Mouse (Mus musculus) midbrain, postnatal 0 days (tissue): ENCODE measurements around the gene Cend1. TPM values are rescaled to one million over a fixed set of nuclear protein-coding genes. Genes with fewer than 3 reads are reported as not detected.

Source experiments
- ATAC-seq: fragments of 200-750 bp; cut with Nextera tagmentation; 2 replicates; pipeline ENCODE4 v1.8.0; 2017; ENCODE audit warnings: moderate number of reproducible peaks, mild to moderate bottlenecking, moderate TSS enrichment, moderate library complexity; ENCODE audit not compliant: low FRiP score
- DNase-seq: peaks from one replicate; pipeline ENCODE4 v3.0.0-alpha.2; 2015; ENCODE audit warnings: low spot score
- H3K27ac ChIP-seq: fragments of 300-500 bp; sonication (generic); 2 replicates; pipeline ENCODE4 v1.5.1; 2014; ENCODE audit warnings: low read depth, mild to moderate bottlenecking, low read length, mixed read lengths
- H3K27me3 ChIP-seq: fragments of 300-500 bp; sonication (generic); 2 replicates; pipeline ENCODE4 v1.6.1; 2014; ENCODE audit warnings: low read length, control low read depth, mixed read lengths; ENCODE audit not compliant: insufficient read depth
- H3K36me3 ChIP-seq: fragments of 300-500 bp; sonication (generic); 2 replicates; pipeline ENCODE4 v1.6.1; 2014; ENCODE audit warnings: low read length, control low read depth, mixed read lengths; ENCODE audit not compliant: insufficient read depth
- H3K4me1 ChIP-seq: fragments of 300-500 bp; sonication (generic); 2 replicates; pipeline ENCODE4 v1.6.1; 2014; ENCODE audit warnings: mild to moderate bottlenecking, control low read depth, antibody characterized with exemption, low read length, mixed read lengths; ENCODE audit not compliant: insufficient read depth
- H3K4me2 ChIP-seq: fragments of 300-500 bp; sonication (generic); 2 replicates; pipeline ENCODE4 v1.6.1; 2014; ENCODE audit warnings: low read depth, mild to moderate bottlenecking, low read length, mixed read lengths; ENCODE audit not compliant: poor library complexity, severe bottlenecking
- H3K4me3 ChIP-seq: fragments of 300-500 bp; sonication (generic); 2 replicates; pipeline ENCODE4 v1.5.1; 2014; ENCODE audit warnings: low read depth, mild to moderate bottlenecking, low read length, moderate library complexity
- H3K9ac ChIP-seq: fragments of 300-500 bp; sonication (generic); replicated peaks from 2 replicates; pipeline ENCODE4 v1.6.1; 2014; ENCODE audit warnings: mild to moderate bottlenecking, low read length, moderate library complexity, mixed read lengths; ENCODE audit not compliant: poor library complexity, severe bottlenecking
- H3K9me3 ChIP-seq: fragments of 300-500 bp; sonication (generic); 2 replicates; pipeline ENCODE4 v1.6.1; 2016; ENCODE audit warnings: low read length, control low read depth
- CTCF ChIP-seq: IDR thresholded peaks from 2 replicates; pipeline ENCODE4 v1.5.1; 2016; ENCODE audit warnings: antibody characterized with exemption, mild to moderate bottlenecking
- WGBS: fragments of 180-500 bp; shearing (Covaris S2); extraction: QIAGEN DNeasy Blood & Tissue Kit; methylation state at CpG from one replicate; pipeline ENCODE4 v1.1.7; 2014; 5-methylcytosine and 5-hydroxymethylcytosine counted together
- polyA plus RNA-seq: library from polyadenylated mRNA; unstranded; fragments of >200 nt; fragmentation: Nextera tagmentation; extraction: Ambion mirVana; gene quantifications from 2 replicates; pipeline ENCODE4 v1.2.1, GENCODE M21; 2015
- total RNA-seq: library from RNA; depleted of rRNA; stranded (reverse); fragments of >200 nt; gene quantifications from 2 replicates; pipeline ENCODE4 v1.2.3, GENCODE M21; 2014

The Cend1 gene
- total and polyA plus RNA-seq, 2 experiments from 2014 or later, result 194 to 195 TPM

GRCm38 (mm10) chr7:141438201-141438968 is 9.1 kb upstream of the Cend1 start:
- H3K9ac ChIP-seq, result peak overlapping the region; percentile 79; the same call in 1 of the 2 replicates
- peak overlapping the region; percentile 92 for H3K4me2 ChIP-seq
- H3K27me3 ChIP-seq, result no peaks in the 10 kb centered on the region
- no peaks in the 10 kb centered on the region for H3K9me3 ChIP-seq
- no peak for DNase-seq
- 92% methylated on average over 12 of the region's 12 CpGs for WGBS
- TF ChIP-seq CTCF, result no peak
- peak overlapping the region; percentile 80 for H3K27ac ChIP-seq
- peaks cover 20% of the 10 kb centered on the region for H3K4me1 ChIP-seq
- peak overlapping the region; percentile 66; the same call in 1 of the 2 replicates for H3K4me3 ChIP-seq
- ATAC-seq, result no peak
- no peaks in the 10 kb centered on the region for H3K36me3 ChIP-seq

- Histone ChIP-seq H3K27ac (peak within 1 kb of the TSS; percentile 80), H3K36me3 (peaks cover 6% of the 10 kb centered on the region), H3K4me2 (peak within 1 kb of the TSS; percentile 92), H3K4me1 (peaks cover 20% of the 10 kb centered on the region), H3K27me3 (no peaks in the 10 kb centered on the region), H3K4me3 (peak within 1 kb of the TSS; percentile 66), H3K9me3 (no peaks in the 10 kb centered on the region), H3K9ac (peak within 1 kb of the TSS; percentile 79)
- peak; percentile 77 for TF ChIP-seq CTCF
- ATAC-seq (peak; percentile 81), DNase-seq (peak; percentile 88)
- 5% methylated on average over 53 of the region's 53 CpGs for WGBS
Measured at GRCm38 (mm10) chr7:141437178-141438120, 8.2 kb upstream of the Cend1 start, which contains the start of gene Slc25a22. Gene Slc25a22, minus strand, starts transcription at chr7:141437892.

DNA sequence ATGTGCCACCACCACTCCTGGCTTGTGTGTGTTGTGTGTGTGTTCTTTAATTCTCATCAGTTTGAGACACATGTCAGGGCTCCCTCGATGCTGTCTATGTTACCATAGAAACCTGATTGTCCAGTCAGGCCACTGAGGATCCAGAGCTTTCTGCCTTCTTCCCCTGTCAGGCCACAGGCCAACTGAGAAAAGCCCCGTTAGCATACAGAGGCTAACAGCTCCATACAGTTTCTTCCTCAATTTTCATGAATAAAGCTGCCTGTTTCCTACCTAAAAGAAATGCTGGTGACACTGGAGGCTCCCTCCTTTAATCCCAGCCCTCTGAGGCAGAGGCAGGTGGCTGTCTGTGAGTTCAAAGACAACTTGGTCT is 7.2 kb upstream of the Cend1 start:
- Histone ChIP-seq H3K9ac (peak overlapping the region; percentile 79), H3K4me2 (peak overlapping the region; percentile 92), H3K36me3 (peaks cover 15% of the 10 kb centered on the region), H3K27me3 (no peaks in the 10 kb centered on the region), H3K9me3 (no peaks in the 10 kb centered on the region), H3K27ac (peak overlapping the region; percentile 80; the same call in 1 of the 2 replicates), H3K4me1 (peaks cover 20% of the 10 kb centered on the region), H3K4me3 (peak overlapping the region; percentile 66)
- ATAC-seq (no peak), DNase-seq (no peak)
- no peak for TF ChIP-seq CTCF
- 28% methylated on average over 2 of the region's 2 CpGs for WGBS

DNA sequence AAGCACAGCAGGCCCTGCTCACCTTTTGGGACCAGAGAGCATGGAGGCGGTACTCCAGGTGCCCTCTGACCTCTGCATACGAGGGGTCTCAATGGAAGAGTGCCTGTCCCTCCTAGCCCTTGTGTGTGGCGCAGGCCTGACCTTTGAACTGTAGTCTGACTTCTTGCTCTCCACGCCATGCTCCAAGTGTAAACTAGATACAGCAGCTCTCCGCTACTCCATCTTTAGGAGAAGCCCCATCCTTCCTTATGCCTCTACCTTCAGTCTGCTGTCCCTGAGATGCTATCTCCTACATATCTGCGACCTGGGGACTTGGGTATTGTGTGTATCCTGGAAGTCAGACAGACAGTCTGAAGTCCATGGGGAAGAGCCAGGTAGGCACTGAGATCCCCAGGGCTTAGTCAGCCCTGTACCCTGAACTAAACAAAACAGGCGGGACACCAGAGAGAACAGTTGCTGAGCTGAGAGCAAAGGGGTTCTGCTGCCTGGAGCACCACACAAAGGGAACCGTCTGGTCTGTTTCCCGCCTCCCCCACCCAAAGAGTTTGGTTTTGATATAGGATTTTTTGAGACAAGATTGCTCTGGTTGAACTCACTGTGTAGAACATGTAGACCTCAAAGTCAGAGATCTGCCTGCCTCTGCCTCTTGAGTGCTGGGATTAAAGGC is 6.7 kb upstream of the Cend1 start:
- 72% methylated on average over 9 of the region's 9 CpGs for WGBS
- Histone ChIP-seq H3K9ac (peak overlapping the region; percentile 77; the same call in 1 of the 2 replicates), H3K27me3 (no peaks in the 10 kb centered on the region), H3K27ac (peak overlapping the region; percentile 79; the same call in 1 of the 2 replicates), H3K36me3 (peaks cover 19% of the 10 kb centered on the region), H3K9me3 (no peaks in the 10 kb centered on the region), H3K4me2 (peak overlapping the region; percentile 92), H3K4me3 (peak overlapping the region; percentile 66; the same call in 1 of the 2 replicates), H3K4me1 (peaks cover 20% of the 10 kb centered on the region)
- ATAC-seq (no peak), DNase-seq (no peak)
- TF ChIP-seq CTCF, result no peak

DNA sequence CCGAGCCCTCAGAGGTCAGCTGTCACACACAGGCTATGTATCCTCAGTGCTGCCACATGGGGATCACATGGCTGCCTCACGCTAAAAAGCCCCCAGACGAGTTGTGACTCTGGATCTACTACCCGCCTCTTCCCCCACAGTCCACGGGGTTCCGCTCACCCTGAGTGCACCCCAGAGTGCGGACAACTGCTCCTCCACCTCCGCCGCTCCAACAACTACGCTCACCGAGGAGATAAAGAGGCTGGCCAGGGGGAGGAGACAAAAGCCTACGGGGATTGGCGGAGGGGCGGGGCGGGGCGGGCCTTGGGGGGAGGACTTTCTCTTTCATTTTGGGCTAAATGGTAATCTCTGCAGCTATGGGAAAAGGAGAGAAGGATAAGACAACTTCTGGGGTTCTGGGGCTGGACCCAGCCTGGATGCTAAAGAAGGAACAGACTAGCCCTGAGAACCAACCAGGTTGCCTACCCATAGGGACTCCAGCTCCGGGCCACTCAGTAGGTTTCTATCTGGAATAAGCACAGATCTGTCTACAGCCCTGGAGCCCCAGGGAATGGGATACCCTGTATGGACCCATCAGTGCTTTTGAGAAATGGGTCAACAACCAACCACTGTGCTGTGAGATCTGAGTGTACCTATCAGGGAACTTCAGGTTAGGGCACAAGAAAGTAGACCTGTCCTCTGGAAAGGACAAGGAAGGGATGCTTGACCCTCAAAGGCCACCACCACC is 6.0 kb upstream of the Cend1 start:
- no peak for TF ChIP-seq CTCF
- Histone ChIP-seq H3K27ac (peak overlapping the region; percentile 79), H3K9ac (peak overlapping the region; percentile 77), H3K36me3 (peaks cover 25% of the 10 kb centered on the region), H3K9me3 (no peaks in the 10 kb centered on the region), H3K4me1 (peaks cover 20% of the 10 kb centered on the region), H3K27me3 (no peaks in the 10 kb centered on the region), H3K4me3 (peak overlapping the region; percentile 55), H3K4me2 (peak overlapping the region; percentile 92)
- DNase-seq, result peak; percentile 50
- no peak for ATAC-seq
- WGBS, result 4% methylated on average over 17 of the region's 17 CpGs
